Mouse (Mus musculus) liver, embryonic 14.5 days (tissue): Measurements from ENCODE around the gene Igtp. TPM values are rescaled to one million over a fixed set of nuclear protein-coding genes. Genes with fewer than 3 reads are reported as not detected.

Experiments
- ATAC-seq: fragments of 200-750 bp; cut with Nextera tagmentation; 2 replicates; pipeline ENCODE4 v1.8.0; 2017; ENCODE audit warnings: moderate number of reproducible peaks, mild to moderate bottlenecking, moderate library complexity; ENCODE audit not compliant: insufficient read depth
- DNase-seq, 3 experiments: peaks; one replicate each; pipeline ENCODE4 v3.0.0-alpha.2; 2012 to 2013; ENCODE audit warnings: low read depth in 3 of 3, low spot score in 3 of 3
- H3K27ac ChIP-seq: fragments of 300-500 bp; sonication (generic); 2 replicates; pipeline ENCODE4 v1.5.1; 2014; ENCODE audit warnings: moderate library complexity, mild to moderate bottlenecking, control low read depth, inconsistent platforms
- H3K27me3 ChIP-seq: fragments of 300-500 bp; sonication (generic); 2 replicates; pipeline ENCODE4 v1.6.1; 2014; ENCODE audit warnings: mild to moderate bottlenecking, low read length, moderate library complexity; ENCODE audit not compliant: control insufficient read depth, insufficient read depth
- H3K36me3 ChIP-seq: fragments of 300-500 bp; sonication (generic); replicated peaks from 2 replicates; pipeline ENCODE4 v1.6.1; 2014; ENCODE audit warnings: low read depth; ENCODE audit not compliant: control insufficient read depth, insufficient read depth
- H3K4me1 ChIP-seq, 2 experiments: fragments of 200-500 bp in 1 of 2; fragments of 300-500 bp in 1 of 2; sonication (generic) in 1 of 2; replicated peaks; 2 replicates each; pipeline ENCODE4 v1.6.1; 2012 to 2014; ENCODE audit warnings: antibody characterized with exemption in 1 of 2, inconsistent platforms in 1 of 2, low read length in 1 of 2; ENCODE audit not compliant: control insufficient read depth in 2 of 2, insufficient read depth in 2 of 2
- H3K4me2 ChIP-seq: fragments of 300-500 bp; sonication (generic); 2 replicates; pipeline ENCODE4 v1.6.1; 2014; ENCODE audit warnings: low read depth, mild to moderate bottlenecking, control low read depth, moderate library complexity
- H3K4me3 ChIP-seq, 2 experiments: fragments of 200-500 bp in 1 of 2; fragments of 300-500 bp in 1 of 2; sonication (generic) in 1 of 2; 2 replicates each; pipeline ENCODE4 v1.5.1; 2012 to 2014; ENCODE audit warnings: low read depth in 2 of 2, low read length in 2 of 2, mild to moderate bottlenecking in 2 of 2, control low read depth in 1 of 2, inconsistent platforms in 1 of 2, moderate library complexity in 1 of 2; ENCODE audit not compliant: insufficient read depth in 1 of 2
- H3K9ac ChIP-seq: fragments of 300-500 bp; sonication (generic); replicated peaks from 2 replicates; pipeline ENCODE4 v1.6.1; 2014; ENCODE audit warnings: mild to moderate bottlenecking, control low read depth, moderate library complexity
- H3K9me3 ChIP-seq: fragments of 300-500 bp; sonication (generic); 2 replicates; pipeline ENCODE4 v1.6.1; 2016; ENCODE audit warnings: low read length, mixed read lengths; ENCODE audit not compliant: control insufficient read depth
- CTCF ChIP-seq: IDR thresholded peaks from 2 replicates; pipeline ENCODE4 v1.5.1; 2016; ENCODE audit warnings: antibody characterized with exemption, low read depth, control low read depth
- EP300 ChIP-seq: IDR thresholded peaks from 2 replicates; pipeline ENCODE4 v1.6.1; 2016; ENCODE audit warnings: antibody characterized with exemption, low read depth
- WGBS: fragments of 180-500 bp; shearing (Covaris S2); extraction: QIAGEN DNeasy Blood & Tissue Kit; methylation state at CpG from one replicate; pipeline ENCODE4 v1.1.7; 2014; ENCODE audit not compliant: insufficient replicate concordance; 5-methylcytosine and 5-hydroxymethylcytosine counted together
- polyA plus RNA-seq, 2 experiments: library from polyadenylated mRNA; depleted of rRNA in 1 of 2; stranded (reverse) in 1 of 2; unstranded in 1 of 2; fragments of >200 nt; fragmentation: Nextera tagmentation in 1 of 2; extraction: Ambion mirVana in 1 of 2; gene quantifications; 2 replicates each; pipeline versions ENCODE4 v1.2.1 to v1.2.3; 2012 to 2014

Gene Igtp
- polyA plus RNA-seq, 2 experiments = 4.7 to 7.6 TPM

DNA sequence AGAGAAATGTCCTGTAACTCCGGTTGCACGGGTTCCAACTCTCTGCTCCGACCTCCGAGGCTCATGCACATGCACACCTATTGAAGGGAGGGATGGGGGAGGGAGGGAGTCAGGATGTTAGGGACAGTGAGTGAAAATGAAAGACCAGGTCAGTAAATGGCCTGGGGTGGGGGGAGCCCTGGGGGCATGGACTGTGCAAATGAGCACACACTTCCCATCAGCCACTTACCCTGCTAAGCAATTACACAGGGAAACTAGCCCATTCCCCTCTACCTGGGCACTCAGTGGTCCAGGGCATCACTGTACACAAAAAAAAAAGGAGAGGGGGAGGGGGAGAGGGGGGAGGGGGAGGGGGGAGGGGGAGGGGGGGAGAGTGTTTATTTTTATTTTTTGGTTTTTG is 693 bp upstream of the Igtp start:
- H3K27me3 ChIP-seq = no peaks in the 10 kb centered on the region
- H3K4me3 ChIP-seq = peak overlapping the region in 1 of 2 experiments; percentile 77; a peak in 2 of 4 replicates
- no peaks in the 10 kb centered on the region for H3K9me3 ChIP-seq
- 88% methylated on average over 4 of the region's 4 CpGs for WGBS
- ATAC-seq (no peak), DNase-seq (no peak)
- H3K9ac ChIP-seq = peak overlapping the region; percentile 83
- no peak overlapping the region; the same call in 1 of the 2 replicates for H3K27ac ChIP-seq
- no peaks in the 10 kb centered on the region for H3K36me3 ChIP-seq
- TF ChIP-seq EP300 (no peak), CTCF (no peak)
- H3K4me2 ChIP-seq = peak overlapping the region; percentile 92
- H3K4me1 ChIP-seq = peaks cover 0 to 21% of the 10 kb centered on the region in 2 experiments; a peak in 2 of 4 replicates

DNA sequence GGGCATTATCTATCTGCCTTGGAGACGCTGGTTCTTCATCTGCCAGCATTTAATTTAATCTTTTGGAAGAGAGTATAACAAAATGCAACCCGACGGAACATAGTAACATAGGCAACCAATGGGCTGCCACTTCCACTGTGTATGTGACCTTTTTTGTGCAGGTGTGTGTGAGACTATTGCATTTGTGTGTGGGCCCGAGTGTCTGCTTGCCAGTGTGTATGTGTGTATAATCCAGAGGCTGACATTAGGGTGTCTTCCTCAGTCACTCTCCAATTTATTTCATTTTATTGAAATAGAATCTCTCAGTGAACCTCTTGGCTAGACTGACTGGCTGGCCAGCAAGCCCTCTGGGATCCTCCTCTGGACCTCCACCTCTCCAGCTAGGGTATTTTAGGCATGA is 870 bp downstream of the Igtp start:
- DNase-seq = no peak
- no peak for ATAC-seq

DNA sequence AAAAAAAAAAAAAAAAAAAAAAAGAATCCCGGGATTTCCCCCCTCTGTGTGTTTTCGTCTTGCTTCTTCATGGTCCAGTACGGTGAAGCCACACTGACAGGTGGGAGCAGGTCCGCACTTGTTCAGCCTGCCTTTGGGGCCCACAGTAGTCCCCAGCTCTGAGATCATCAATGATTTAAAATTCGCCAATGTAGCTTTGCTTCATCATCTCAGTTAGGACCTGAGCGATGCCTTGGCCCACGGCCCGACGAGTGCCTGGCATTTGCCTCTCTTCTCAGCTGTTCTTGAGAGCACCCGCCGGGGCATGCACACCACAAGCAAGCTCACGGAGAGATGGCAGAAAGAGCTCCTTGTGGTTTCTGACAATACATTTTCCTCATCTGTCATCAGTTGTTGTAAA is 1.7 kb downstream of the Igtp start:
- DNase-seq = no peak

More for the DNA sequence above, 870 bp downstream of the Igtp start:
- TF ChIP-seq EP300 (no peak), CTCF (no peak)
- H3K9me3 ChIP-seq = no peaks in the 10 kb centered on the region
- H3K27ac ChIP-seq = no peak overlapping the region; the same call in 1 of the 2 replicates
- H3K4me2 ChIP-seq = peak overlapping the region; percentile 92
- H3K9ac ChIP-seq = peak overlapping the region; percentile 42
- H3K27me3 ChIP-seq = no peaks in the 10 kb centered on the region
- peaks cover 0 to 18% of the 10 kb centered on the region in 2 experiments; a peak in 2 of 4 replicates for H3K4me1 ChIP-seq
- no peaks in the 10 kb centered on the region for H3K36me3 ChIP-seq
- WGBS = 64% methylated on average over 4 of the region's 4 CpGs
- peak overlapping the region; percentile 77 to 90 for H3K4me3 ChIP-seq

GRCm38 (mm10) chr11:58210321-58210886 is 11.0 kb downstream of the Igtp start:
- WGBS = 74% methylated on average over 1 of the region's 1 CpGs
- peaks cover 20 to 31% of the 10 kb centered on the region in 2 experiments for H3K4me1 ChIP-seq
- no peak for TF ChIP-seq CTCF
- TF ChIP-seq EP300 = no peak

More for the DNA sequence above, 1.7 kb downstream of the Igtp start:
- ATAC-seq = no peak
- H3K4me2 ChIP-seq = no peak overlapping the region
- no peaks in the 10 kb centered on the region for H3K27me3 ChIP-seq
- H3K4me1 ChIP-seq = peaks cover 0 to 18% of the 10 kb centered on the region in 2 experiments; a peak in 2 of 4 replicates
- no peak overlapping the region for H3K9ac ChIP-seq
- H3K36me3 ChIP-seq = no peaks in the 10 kb centered on the region
- H3K4me3 ChIP-seq = no peak overlapping the region
- TF ChIP-seq EP300 = no peak
- TF ChIP-seq CTCF = no peak
- no peaks in the 10 kb centered on the region for H3K9me3 ChIP-seq
- H3K27ac ChIP-seq = no peak overlapping the region
- 78% methylated on average over 12 of the region's 12 CpGs for WGBS

GRCm38 (mm10) chr11:58211062-58211681 is 11.8 kb downstream of the Igtp start:
- DNase-seq = no peak
- peak overlapping the region; percentile 28 for H3K27ac ChIP-seq
- peak overlapping the region; percentile 32 for H3K4me2 ChIP-seq
- no peaks in the 10 kb centered on the region for H3K27me3 ChIP-seq
- no peaks in the 10 kb centered on the region for H3K9me3 ChIP-seq
- WGBS = 20% methylated on average over 9 of the region's 9 CpGs
- no peaks in the 10 kb centered on the region for H3K36me3 ChIP-seq
- peaks cover 25 to 36% of the 10 kb centered on the region in 2 experiments for H3K4me1 ChIP-seq
- no peak for ATAC-seq
- TF ChIP-seq CTCF (no peak), EP300 (no peak)
- no peak overlapping the region for H3K4me3 ChIP-seq
- H3K9ac ChIP-seq = peak overlapping the region; percentile 1

More at GRCm38 (mm10) chr11:58210321-58210886, 11.0 kb downstream of the Igtp start:
- Histone ChIP-seq H3K4me2 (no peak overlapping the region), H3K27me3 (no peaks in the 10 kb centered on the region), H3K27ac (no peak overlapping the region), H3K36me3 (no peaks in the 10 kb centered on the region), H3K4me3 (no peak overlapping the region), H3K9me3 (no peaks in the 10 kb centered on the region), H3K9ac (no peak overlapping the region)
- no peak for DNase-seq
- ATAC-seq = no peak
